Mouse (Mus musculus) v-Abl transformed pro-B cells (cell line): ENCODE data around the gene Bri3bp.
"Not testable (repeated sequence)": the region's sequence is repeated elsewhere in the genome, so short reads cannot be mapped to it uniquely, and the experiment has no call there.

ENCODE experiments used
- in situ Hi-C, 2 experiments: fragments of 400-800 bp; cut with MboI; formaldehyde crosslinking; loops; one replicate each; pipeline ENCODE4 v1.15.1; 2025; ENCODE audit not compliant: unreplicated experiment in 2 of 2

Gene Bri3bp

DNA sequence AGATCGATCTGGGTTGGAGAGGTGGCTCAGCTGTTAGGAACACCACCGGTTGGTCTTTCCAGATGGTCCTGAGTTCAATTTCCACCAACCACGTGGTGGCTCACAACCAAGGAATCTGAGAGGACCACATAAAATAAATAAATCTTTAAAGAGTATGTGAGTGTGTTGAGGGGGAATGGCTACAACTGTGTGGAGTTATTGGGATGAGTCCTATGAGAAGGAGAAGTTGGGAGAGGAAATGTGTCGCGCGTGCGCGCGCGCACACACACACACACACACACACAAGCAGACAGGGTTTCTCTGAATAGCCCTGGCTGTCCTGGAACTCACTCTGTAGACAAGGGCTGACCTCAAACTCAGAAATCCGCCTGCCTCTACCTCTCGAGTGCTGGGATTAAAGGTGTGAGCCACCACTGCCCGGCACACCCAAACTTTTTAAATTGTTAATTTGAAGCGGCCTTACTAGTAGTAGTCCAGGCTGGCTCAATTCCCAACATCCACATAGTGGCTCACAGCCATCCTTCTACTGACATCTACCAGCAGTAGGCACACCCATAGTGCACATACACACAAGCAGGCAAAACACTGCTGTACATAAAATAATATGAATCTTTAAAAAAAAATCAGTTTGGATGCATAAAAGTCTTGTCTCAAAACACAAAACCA, 33.3 kb upstream of the Bri3bp start:
- in situ Hi-C loops = loop anchor here (5.0 kb wide), 1 partner anchor 79 kb away; no protein-coding TSS in a partner anchor

DNA sequence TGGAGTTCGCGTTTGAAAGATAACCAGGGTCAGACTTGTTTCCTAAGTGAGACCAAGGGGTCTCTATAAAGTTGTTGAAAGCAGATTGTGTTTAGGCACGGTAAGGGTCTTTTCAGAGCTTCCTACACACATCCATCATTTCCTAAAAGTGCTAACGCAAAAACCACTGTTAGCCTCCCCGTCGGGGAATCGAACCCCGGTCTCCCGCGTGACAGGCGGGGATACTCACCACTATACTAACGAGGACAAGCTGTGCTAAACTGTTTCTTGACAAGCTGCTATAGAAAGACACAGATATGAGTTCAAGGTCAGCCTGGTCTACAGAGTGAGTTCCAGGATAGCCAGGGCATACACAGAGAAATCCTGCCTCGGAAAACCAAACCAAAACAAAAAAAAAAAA, 32.5 kb upstream of the Bri3bp start:
- in situ Hi-C loops = loop anchor here (5.0 kb wide), 1 partner anchor 78 kb away; no protein-coding TSS in a partner anchor

DNA sequence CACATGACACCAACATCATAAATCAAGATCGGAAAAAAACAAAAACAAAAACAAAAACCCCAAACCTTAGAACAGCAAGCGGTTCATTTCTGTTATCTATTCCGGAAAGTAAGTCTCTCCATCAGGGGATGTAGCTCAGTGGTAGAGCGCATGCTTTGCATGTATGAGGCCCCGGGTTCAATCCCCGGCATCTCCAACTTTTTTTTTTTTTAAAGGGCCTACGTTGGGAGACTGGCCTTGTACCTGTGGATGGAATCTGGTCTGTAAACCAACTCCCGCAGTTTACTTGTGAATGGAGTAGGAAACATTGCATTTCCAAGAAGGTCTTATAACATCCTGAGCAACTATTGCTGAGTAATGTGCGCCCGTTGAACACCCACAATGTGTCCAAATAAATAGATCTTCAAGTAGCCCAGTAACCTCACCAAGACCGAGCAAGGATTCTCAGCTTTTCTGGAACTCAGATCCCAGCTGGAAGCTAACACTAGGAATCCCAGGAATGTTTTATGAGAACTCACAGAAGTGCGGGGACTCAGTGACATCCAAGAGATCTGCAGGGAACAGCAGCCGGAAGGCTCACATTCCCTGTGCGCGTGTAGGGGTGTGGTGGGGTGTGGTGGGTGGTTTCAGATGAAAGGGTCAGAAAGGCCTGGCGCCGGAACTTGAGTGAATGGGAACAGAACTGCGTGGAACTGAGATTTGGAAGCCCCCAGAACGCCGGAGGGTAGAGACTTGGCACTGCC, 31.8 kb upstream of the Bri3bp start:
- in situ Hi-C loops = loop anchor here (5.0 kb wide), 1 partner anchor 78 kb away; no protein-coding TSS in a partner anchor

DNA sequence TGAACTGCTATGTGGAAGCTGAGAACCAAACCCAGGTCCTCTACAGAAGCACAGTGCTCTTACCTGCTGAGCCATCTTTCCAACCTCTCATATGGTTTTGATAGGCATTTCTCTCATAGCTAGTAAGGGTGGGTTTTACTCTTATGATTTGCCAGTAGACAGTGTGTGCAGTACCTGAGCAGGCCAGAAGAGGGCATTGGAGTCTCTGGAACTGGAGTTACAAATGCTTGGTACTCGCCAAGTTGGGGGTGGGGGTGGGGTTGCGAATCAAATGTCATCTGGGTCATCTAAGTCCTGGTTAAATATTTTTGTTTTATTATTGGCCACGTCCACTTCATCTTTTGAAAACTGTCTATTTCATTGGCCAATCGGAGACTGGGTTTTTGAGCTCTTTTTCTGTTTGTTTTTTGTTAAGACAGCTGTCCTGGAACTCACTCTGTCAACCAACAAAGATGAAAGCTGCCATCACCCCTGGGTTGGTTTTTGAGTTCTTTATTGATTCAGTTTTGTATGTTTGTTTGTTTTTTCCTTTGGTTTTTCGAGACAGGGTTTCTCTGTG, 29.3 kb upstream of the Bri3bp start:
- in situ Hi-C loops = no loop called here

DNA sequence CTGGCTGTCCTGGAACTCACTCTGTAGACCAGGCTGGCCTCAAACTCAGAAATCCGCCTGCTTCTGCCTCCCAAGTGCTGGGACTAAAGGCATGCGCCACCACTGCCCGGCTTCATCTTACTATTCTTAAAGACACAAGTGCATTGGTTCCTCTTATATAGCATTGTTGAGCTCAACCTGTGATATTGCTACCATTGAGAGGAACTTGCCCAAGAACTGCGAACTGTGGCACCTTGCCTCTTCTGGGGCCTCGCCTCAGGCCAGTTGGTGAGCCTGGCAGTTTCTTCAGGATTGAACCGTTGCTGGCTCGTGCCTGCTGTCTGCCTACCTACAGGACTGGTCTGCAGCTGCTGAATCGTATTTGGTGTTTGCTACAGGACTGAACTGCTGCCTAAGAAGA, 28.8 kb upstream of the Bri3bp start:
- in situ Hi-C loops = not testable (repeated sequence)

DNA sequence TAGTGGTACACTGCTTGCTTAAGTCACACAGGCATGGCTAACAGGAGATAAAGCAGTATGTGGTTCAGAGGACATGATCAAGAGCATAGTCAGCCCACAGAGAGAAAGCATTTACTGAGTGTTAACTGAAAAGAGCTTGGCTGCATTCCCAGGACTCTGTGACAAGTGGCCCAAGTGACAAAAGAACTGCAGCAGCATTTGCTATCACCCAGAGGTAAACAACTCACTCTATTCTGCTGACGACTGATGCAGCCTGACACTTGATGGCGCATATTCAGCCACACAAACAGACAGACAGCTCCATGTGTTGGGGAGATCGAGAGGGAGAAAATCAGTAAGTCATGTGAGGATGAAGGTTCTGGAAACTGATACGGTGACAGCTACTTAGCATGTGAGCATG, 27.6 kb upstream of the Bri3bp start:
- in situ Hi-C loops = no loop called here

DNA sequence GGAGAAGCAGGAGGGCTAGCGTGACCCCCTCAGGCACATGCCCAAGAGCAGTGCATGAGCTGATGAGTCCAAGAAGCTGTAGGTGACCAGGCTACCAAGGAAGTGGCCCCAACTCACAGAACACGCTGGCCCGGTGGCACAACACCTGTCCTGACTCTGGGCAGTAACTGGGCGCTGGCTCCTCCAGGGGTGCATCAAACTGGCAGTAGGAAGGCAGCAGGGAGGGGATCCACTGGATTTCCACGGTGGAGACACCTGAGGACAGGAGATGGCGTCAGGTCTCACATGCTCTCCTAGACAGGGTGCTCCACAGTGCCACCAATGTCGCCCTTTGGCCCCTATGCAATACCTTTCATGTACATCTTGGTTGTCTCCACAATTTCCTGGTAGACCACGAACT, 25.2 kb upstream of the Bri3bp start:
- in situ Hi-C loops = no loop called here

DNA sequence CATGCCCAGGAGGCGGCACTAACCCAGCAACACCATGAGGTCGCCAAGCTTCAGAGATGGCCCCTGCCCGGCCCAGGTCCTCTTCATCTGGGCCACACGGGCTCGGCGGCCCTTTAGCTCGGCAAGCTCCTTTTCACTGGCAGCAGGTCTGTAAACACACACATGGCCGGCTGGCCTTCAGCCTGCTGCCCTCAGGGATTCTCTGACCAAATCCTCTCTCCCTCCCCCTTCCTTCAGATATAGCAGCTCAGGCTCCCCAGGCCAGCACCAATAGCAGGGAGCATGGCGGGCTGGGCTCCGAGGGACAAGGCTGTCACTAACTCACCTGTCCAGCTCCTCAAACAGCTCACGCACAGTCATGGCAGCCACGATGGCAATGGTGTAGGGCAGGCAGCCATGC, 22.7 kb upstream of the Bri3bp start:
- in situ Hi-C loops = no loop called here

DNA sequence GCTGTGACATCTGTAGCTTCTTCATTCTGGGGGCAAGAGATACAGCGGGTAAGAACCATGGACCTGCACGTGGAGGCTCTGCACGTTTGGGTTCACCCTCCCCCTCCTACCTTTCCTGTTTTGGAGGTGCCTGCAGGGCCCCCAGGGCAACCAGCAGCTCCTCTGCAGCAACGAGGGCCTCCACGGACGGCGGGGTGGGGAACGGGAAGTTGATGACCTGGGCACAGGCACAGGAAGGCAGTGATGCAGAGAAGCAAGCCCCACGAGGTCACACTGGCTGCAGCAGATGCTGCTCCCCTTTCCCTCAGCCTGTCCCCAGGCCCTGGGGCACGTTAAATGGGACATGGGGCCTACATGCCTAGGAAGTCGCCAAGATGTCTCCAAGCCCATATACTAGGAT, 22.2 kb upstream of the Bri3bp start:
- in situ Hi-C loops = no loop called here

DNA sequence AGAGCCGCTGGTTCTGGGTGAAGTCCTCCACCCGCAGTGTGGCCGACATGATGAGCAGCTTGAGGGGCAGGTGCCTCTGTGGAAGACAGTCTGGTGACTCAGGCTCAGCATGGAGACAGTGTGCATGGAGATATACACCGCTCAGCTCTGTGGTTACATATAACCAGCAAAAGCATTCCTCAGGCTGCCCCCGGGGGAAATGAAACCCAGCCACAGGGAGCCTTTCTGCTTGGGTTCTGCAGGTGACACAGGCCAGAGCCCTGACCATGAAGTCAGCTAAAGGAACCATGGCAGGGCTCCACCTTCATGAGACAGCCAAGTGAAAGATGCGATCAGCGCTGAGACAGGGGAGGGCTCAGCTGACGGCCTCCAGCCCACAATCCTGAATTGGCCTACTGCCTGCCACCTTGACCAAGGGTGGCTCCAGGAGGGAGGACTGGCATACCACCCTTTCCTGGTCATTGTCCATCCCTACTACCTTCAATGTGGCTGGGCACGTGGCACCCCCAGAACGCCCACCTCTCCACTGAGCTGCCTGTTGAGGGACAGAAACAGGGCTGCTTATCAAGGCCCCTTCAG, 15.6 kb upstream of the Bri3bp start:
- in situ Hi-C loops = no loop called here

DNA sequence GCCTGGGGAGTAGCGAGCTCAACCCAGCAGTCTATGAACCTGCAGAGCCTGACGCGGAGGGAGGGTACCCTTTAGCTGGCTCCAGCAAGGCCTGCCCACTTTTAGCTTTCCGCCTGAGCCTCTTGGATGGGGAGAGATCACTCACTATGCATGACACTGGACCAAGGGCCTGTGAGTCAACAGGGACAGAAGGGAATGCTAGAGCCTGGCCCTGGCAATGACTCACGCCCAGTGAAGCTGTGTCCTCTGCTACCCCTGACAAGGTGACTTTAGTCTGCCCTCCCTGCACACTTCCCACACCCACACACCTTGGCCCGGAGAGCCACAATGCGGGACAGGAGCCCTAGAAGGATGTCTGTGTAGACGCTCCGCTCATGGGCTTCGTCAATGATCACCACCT, 15.0 kb upstream of the Bri3bp start:
- in situ Hi-C loops = no loop called here

DNA sequence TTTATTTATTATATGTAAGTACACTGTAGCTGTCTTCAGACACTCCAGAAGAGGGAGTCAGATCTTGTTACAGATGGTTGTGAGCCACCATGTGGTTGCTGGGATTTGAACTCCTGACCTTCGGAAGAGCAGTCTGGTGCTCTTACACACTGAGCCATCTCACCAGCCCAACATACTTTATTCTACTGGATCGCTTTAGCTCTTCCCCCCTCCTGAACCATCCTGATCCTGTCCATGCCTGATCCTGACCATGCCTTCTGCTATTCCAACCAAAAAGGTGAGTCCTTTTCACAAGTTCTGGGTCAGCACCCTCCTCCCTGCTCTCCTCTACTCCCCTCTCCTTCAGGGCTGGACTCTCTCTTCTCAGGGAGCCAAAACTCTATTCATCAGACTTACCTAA, 9.0 kb upstream of the Bri3bp start:
- in situ Hi-C loops = loop anchor here in 1 of 2 experiments (5.0 kb wide), 1 partner anchor 40 kb away; the partner anchor contains the start of gene Ubc

DNA sequence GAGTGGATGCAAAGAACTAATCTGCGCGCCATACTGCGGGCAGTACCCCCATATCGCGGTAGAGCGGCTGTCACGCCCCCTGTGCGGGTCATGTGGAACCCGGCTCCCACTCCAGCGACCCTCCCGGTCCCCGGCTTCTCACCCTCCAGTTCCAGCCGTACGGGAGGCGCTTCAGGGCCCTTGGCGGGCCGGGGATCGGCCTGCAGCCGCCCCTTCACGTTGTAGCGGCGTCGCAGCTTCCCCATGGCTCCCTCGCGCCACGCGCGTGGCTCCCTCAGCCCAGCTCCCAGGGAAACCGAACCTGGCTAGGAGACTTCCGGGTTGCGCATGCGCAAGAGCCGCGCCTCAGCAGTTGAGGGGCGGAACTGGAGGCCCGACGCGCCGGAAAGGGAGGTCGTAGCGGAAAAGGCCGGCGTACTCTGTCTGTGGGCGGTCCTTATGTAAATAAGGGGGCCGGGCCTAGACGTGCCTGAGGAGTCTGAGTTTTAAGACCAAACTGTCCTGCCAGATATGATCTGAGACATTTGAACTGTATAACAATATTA, 7.5 kb upstream of the Bri3bp start, which contains the start of gene Dhx37:
Dhx37 (minus strand) TSS at position 329 of the 545 bp plus-strand sequence.
- in situ Hi-C loops = loop anchor here in 1 of 2 experiments (5.0 kb wide), 1 partner anchor 42 kb away; the partner anchor contains the start of gene Ubc

DNA sequence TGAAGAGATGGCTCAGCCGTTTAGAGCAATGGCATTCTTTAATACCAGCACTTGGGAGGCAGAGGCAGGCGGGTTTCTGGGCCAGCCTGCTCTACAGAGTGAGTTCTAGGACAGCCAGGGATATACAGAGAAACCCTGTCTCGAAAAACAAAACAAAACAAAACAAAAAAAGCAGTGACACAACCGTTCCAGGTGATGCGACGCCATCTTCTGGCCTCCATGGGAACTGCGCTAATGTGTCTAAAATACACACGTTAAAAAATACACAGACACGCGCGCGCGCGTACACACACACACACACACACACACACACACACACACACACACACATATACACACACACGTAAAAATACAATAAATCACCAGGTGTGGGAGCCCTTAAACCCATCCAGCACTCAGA, 7.0 kb upstream of the Bri3bp start:
- in situ Hi-C loops = loop anchor here in 1 of 2 experiments (5.0 kb wide), 1 partner anchor 42 kb away; the partner anchor contains the start of gene Ubc

DNA sequence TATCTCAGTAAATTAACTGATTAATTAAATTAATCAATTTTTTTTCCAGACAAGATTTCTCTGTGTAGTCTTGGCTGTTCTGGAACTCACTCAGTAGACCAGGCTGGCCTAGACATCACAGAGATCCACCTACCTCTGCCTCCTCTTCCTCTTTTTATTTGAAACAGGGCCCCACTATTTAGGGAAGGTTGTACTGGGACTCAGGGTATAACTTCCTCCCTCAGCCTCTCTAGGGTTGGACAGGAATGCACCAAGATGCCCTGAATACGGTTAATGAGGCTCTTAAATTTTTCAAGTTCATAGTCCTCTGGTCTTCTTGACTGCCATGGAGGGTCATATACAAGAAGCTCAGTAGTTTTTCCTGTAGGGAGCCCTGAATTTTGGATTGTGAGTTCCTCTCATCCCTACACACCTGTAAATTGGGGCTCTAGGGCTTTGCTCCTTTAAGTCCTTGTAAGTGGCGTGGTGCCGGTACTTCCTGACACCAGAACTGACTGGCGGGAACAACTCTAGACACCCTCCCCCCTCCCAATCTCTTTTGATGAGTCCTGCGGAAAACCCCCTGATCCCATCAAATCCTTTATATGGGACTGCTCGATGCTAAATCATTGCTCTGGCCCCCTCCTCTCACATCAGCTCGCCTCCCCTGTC, 660 bp upstream of the Bri3bp start:
- in situ Hi-C loops = no loop called here

DNA sequence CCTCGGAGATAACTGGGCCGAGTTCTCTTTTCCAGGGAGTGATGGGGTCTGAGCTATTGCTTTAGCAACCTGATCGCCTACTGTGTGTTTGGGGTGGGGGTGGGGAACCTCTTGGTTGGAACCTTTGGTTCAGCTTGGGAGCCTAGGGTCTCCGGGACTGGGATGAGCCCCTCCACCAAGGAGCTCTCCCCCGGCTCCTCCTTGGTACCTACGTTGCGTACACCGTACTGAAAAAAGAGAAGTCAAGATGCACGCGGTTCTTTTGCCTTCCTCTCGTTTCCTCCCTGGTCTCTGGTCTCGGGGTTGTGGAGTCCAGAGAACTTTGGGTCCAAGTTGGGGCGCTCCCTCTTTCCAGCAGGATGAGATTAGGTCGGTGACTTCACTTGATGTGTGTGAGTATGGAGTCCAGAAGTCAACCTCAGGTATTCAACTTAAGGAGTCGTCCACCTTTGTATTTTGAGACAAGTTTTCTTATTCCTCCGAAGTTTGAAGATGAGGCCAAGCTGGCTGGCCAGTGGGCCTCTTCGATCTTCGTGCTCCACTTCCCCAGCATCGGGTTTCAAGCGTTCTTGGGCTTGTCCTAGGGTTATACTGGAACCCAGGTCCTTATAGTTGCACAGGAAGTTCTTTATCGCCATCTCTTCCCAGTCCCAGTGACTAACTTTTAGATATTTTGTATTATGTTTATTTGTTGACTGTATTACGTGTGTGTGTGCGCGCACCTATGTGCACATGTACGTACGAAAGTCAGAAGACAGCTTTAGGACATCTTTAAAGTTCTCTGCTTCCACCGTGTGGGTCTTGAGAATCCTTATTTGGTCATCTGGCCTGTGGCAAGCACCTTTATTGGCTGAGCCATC, 998 bp downstream of the Bri3bp start:
- in situ Hi-C loops = no loop called here

DNA sequence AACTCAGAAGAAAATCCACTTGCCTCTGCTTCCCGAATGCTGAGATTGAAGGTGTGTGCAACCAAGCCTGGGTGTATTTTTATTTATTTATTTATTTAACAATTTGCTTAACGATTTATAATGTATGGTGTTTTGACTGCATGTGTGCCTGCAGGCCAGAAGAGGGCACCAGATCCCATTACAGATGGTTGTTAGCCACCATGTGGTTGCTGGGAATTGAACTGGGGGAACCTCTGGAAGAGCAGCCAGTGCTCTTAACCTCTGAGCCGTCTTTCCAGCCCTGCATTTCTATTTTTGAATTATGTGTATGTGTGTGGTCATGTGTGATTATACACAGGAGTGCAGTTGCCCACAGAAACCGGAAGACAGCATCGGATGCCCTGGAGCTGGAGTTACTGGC, 2.0 kb downstream of the Bri3bp start:
- in situ Hi-C loops = no loop called here

DNA sequence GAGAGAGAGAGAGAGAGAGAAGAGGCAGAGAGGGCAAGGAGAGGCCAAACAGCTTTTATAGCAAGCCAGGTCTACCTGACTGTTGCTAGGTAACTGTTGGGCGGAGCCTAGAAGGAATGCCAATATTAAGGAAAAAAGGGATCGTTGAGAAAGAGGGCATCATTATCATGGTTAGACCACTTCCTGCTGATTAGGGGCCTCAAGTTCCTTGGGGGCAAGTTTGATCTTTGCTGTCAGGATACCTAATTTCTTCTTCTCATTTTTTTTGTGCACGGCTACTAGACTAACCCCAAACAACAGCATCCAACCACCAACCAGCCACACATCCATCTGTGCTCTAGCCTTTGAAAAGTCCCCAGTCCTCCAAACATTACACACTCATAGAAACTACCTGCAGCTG, 2.5 kb downstream of the Bri3bp start:
- in situ Hi-C loops = no loop called here

DNA sequence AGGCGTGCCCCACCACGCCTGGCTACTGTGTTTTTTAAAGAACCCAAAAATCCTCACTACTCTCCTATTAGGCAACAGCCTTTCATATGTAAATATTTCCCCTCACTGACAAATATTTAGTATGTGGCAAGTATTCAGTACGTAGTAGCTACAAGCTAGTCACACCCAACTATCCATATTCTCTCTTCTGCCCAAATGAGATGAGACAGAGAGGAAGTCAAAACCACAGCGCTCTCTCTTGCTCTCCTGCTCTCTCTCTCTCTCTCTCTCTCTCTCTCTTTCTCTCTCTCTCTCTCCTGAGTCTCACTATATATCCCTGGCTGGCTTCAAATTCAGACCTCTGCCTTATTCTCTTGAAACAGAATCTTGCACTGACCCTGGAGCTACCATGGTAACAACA, 3.2 kb downstream of the Bri3bp start:
- in situ Hi-C loops = no loop called here
